Mouse (Mus musculus) heart, postnatal 14 days (tissue): Measurements from ENCODE around the gene Engase. TPM values are rescaled to one million over a fixed set of nuclear protein-coding genes. Genes with fewer than 3 reads are reported as not detected.

Experiments
- DNase-seq, 2 experiments: peaks; one replicate each; pipeline ENCODE4 v3.0.0; 2021 to 2022
- intact Hi-C: fragments of 180-260 bp; cut with DNase I; formaldehyde crosslinking; loops from one replicate; pipeline ENCODE4 v1.15.1; 2025
- total RNA-seq, 2 experiments: library from RNA; stranded (reverse); gene quantifications; 2 replicates each; pipeline ENCODE4 v1.2.3; 2021

Gene Engase
- total RNA-seq, 2 experiments from 2014 or later: 5.2 to 8.4 TPM

GRCm38 (mm10) chr11:118452955-118453354 lies 23.7 kb upstream of the Engase start:
- intact Hi-C loops: no loop called here

GRCm38 (mm10) chr11:118453886-118454671 lies 22.6 kb upstream of the Engase start:
- peak; percentile 64 to 67 for DNase-seq
- intact Hi-C loops: no loop called here

More at GRCm38 (mm10) chr11:118452955-118453354, 23.7 kb upstream of the Engase start:
- no peak for DNase-seq

- DNase-seq: no peak
- intact Hi-C loops: no loop called here
These were observed 20.8 kb upstream of the Engase start for GRCm38 (mm10) chr11:118455788-118456187.

DNA sequence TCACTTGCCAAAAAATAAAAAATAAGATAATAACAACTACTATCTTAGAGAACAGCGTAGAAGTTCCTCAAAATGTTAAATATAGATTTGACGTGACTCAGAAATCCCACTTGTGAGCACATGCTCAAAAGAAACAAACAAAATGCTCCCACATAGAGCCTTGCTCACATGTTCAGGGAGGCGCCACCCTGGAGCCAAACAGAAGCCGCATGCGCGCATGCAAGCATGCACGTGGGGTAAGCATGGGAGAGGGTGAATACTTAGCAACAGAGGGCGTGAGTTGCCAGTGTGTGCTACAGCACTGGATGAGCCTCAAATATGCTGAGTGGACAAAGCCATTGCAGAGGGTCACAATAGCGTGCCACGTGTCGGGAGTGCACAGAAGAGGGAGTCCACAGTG lies 19.7 kb upstream of the Engase start:
- intact Hi-C loops: no loop called here
- peak in 1 of 2 experiments; percentile 47 for DNase-seq

GRCm38 (mm10) chr11:118459051-118459450 lies 17.6 kb upstream of the Engase start:
- intact Hi-C loops: no loop called here
- DNase-seq: peak; percentile 60 to 73

GRCm38 (mm10) chr11:118459536-118459935 lies 17.1 kb upstream of the Engase start:
- intact Hi-C loops: no loop called here
- DNase-seq: no peak

GRCm38 (mm10) chr11:118460280-118460679 lies 16.3 kb upstream of the Engase start:
- intact Hi-C loops: no loop called here
- peak in 1 of 2 experiments; percentile 50 for DNase-seq

GRCm38 (mm10) chr11:118467441-118468035 lies 9.1 kb upstream of the Engase start:
- no peak for DNase-seq
- intact Hi-C loops: no loop called here

GRCm38 (mm10) chr11:118469509-118470160 lies 7.0 kb upstream of the Engase start:
- no peak for DNase-seq

GRCm38 (mm10) chr11:118470234-118470966 lies 6.2 kb upstream of the Engase start:
- intact Hi-C loops: no loop called here
- peak in 1 of 2 experiments; percentile 29 for DNase-seq

More at GRCm38 (mm10) chr11:118469509-118470160, 7.0 kb upstream of the Engase start:
- intact Hi-C loops: no loop called here

GRCm38 (mm10) chr11:118471676-118472075 lies 5.0 kb upstream of the Engase start:
- no peak for DNase-seq
- intact Hi-C loops: no loop called here

- intact Hi-C loops: no loop called here
- no peak for DNase-seq
These were observed 3.5 kb upstream of the Engase start for GRCm38 (mm10) chr11:118473161-118473560.

DNA sequence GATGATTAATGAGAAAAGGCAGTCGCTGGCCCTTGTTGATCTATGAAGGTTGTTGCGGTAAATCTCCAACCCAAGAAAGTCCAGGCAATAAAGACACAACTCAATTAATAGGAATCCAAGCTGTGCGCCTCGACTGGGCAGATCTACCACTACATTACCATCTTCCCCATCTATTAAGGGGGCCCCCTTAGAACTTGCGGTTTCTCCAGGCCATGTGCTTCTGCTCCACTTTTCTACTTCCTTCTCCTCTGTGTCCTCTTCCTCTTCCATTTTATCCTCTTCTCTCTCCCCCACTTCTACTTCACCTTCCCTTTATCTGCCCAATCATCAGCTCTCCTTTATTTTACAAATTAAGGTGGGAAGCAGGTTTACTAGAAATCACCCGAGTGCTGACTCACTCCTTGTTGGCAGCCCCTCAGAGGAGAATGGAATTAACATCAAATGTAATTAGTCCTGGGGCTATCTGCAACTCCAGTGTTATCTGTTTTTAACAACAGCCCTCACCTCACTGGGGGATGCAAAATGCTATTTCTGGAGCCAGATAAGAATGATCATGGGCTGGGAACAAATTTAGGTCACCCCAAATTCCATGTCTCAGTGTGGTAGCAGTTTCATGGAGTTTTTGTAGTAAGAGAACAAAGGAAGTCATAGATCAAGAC lies 2.7 kb upstream of the Engase start:
- no peak for DNase-seq
- intact Hi-C loops: no loop called here

DNA sequence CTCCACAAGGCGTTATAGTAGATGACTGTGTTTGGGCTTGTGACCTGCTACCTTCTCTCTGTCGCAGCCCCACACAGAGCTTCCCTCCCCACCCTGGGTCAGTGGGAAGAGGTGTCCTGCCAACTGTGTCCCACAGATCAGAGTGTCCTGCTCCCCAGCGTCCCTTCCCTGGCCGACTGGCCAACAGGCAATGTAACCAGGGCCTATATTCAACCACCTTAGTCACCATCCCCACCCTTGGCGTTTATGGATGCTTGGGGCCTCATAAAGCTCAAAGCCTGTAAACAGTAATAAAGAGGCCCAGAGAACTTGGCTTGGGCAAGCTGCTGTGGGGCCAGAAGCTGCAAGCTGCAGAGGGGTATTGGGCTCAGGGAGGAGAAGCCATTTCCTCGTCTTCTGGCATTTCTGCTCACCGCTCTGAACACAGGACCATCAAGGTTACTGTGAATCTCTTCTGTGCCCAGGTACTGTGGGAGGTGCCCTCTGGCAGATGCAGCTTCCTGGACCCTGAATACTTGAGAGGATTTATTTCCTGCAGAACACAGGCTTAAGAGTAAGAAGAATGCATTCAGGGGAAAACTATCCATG lies 1.0 kb upstream of the Engase start:
- intact Hi-C loops: no loop called here
- no peak for DNase-seq

DNA sequence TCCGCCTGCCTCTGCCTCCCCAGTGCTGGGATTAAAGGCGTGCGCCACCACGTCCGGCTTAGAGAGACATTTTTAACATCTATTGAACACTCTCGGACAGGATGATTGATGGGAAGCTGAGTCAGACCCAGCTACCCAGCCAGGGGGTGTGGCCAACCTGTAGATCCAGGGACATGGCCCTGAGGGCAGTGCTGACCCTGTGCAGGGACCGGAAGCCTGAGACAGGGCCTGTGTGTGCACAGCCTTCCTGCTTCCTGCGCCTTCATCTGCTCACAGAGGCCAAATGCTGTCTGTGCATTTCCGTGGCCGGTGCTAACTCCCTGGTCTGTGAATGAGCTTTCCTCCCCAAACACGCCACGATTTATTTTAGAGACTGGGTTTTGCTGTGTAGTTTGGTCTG lies 3.1 kb downstream of the Engase start:
- DNase-seq: peak in 1 of 2 experiments; percentile 28
- intact Hi-C loops: no loop called here

- intact Hi-C loops: no loop called here
- DNase-seq: no peak
These were observed 4.6 kb downstream of the Engase start for GRCm38 (mm10) chr11:118481231-118481630.

DNA sequence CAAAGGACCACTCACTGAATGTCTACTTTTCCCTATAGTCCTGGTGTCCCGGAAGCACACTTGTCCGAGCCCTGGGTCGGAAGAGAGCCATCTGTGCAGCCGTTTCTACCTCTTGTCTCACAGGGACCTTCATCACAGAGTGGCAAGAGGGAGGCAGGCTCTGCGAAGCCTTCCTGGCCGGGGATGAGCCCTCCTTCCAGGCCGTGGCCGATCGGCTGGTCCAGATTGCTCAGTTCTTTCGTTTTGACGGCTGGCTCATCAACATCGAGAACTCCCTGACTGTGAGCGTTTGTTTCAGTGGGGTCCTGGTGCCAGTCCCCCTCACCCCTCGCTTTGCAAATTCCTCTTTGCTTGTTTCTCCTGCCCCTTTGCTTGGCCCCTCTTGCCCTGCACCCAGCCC lies 5.1 kb downstream of the Engase start:
- intact Hi-C loops: no loop called here

DNA sequence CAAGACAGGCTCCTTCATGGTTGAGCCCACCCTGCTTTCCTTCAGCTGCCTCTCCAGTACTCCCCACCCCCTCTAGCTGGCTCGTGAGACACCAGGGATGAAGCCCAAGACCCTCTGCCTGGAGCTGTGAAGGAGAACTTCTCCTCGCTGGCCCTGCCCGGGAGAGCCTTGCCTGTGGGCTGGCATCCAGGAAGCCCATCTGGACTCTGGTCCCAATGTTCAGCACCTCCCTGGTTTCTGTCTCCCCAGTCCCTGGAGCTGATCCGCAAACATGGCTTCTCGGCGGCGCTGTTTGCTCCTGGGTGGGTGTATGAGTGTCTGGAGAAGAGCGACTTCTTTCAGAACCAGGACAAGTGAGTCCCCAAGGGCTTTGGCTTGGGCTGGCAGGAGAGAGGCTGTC lies 7.5 kb downstream of the Engase start:
- no peak for DNase-seq

More for the DNA sequence above, 5.1 kb downstream of the Engase start:
- no peak for DNase-seq

DNA sequence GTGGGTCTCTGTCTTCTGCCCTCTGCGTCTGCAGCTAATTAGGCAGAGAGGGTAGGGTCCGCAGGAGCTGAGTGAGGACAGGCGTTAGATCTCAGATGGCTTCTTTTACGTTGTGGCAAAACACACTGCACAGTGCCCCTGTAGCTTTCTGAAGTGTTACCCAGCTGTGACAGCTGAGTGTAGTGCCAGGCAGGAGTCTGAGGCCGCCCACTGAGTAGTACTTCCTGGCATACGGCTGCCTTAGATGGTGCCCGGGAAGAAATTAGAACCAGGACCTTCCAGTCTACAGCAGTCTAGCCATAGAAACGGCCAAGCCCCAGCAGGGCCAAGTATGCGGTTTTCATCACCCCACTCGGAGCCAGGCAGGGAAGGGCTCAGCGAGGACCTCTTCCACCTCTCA lies 8.7 kb downstream of the Engase start:
- no peak for DNase-seq
- intact Hi-C loops: no loop called here

More for the DNA sequence above, 7.5 kb downstream of the Engase start:
- intact Hi-C loops: no loop called here

GRCm38 (mm10) chr11:118485780-118486179 lies 9.2 kb downstream of the Engase start:
- intact Hi-C loops: no loop called here
- no peak for DNase-seq
